Mouse (Mus musculus): ENCODE measurements around the gene Dgcr2.

DNA sequence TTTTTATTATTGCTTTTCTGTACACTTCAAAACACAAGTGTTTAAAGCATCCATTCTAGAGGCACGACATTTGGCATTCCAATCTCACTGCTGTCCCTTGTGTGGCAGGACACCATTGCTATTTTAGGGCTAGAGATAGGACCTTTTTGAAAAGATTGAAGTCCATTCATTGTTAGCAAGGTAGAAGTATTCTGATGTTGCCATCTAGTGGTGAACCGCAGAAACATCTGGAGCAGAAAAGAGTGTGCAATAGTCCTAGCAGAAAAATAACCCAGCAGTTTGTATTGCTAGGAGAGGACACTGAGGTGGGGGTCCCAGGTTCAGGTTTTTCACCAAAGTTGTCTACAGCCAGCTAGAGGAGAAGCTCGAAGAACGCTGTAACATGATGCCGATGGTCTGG is 86.2 kb downstream of the Dgcr2 start:
- TF ChIP-seq CHD2 (IDR thresholded peaks at IDR 0.05; ENCODE audit: low read depth, low read length) (no peak), MAFK (IDR thresholded peaks at IDR 0.05; ENCODE audit: insufficient read depth, low read depth, low read length) (no peak)
